Mouse (Mus musculus) spleen, adult 10 weeks (tissue): ENCODE data around the gene Olfr714. TPM values are rescaled to one million over a fixed set of nuclear protein-coding genes. Genes with fewer than 3 reads are reported as not detected.

Experiments used
- polyA plus RNA-seq: library from polyadenylated mRNA; stranded (reverse); fragments of 350-450 nt; fragmentation: Illumina TruSeq; extraction: RNeasy Lipid Tissue Mini Kit (QIAGEN cat#74804); gene quantifications from one replicate; pipeline ENCODE4 v1.2.3, GENCODE M21; 2015; ENCODE audit warnings: low replicate concordance; ENCODE audit not compliant: insufficient read depth

Gene Olfr714
- not detected for polyA plus RNA-seq

GRCm38 (mm10) chr7:107070681-107071080 is at the start of gene Olfr714:
Gene Olfr714, plus strand, starts transcription at chr7:107070981.

GRCm38 (mm10) chr7:107030874-107031273 is 39.9 kb upstream of the Olfr714 start, which contains the start of gene Olfr713:
Gene Olfr713, plus strand, starts transcription at chr7:107031174.

GRCm38 (mm10) chr7:107092920-107093319 is 22.1 kb downstream of the Olfr714 start, which contains the start of gene Olfr17:
Gene Olfr17, plus strand, starts transcription at chr7:107093220.

GRCm38 (mm10) chr7:107110269-107110668 is 39.5 kb downstream of the Olfr714 start, which contains the start of gene Olfr715b:
Gene Olfr715b, minus strand, starts transcription at chr7:107110369.

Other genes with a start within 250 kb of the Olfr714 start
- not detected for gene Olfr702, start 237.1 kb upstream of the Olfr714 start, polyA plus RNA-seq
- gene Olfr703, start 227.6 kb upstream of the Olfr714 start, polyA plus RNA-seq, result not detected
- gene Olfr704, start 207.8 kb upstream of the Olfr714 start, polyA plus RNA-seq, result not detected
- gene Olfr705, start 194.1 kb upstream of the Olfr714 start, polyA plus RNA-seq, result not detected
- gene Olfr706, start 182.8 kb upstream of the Olfr714 start, polyA plus RNA-seq, result not detected
- not detected for gene Olfr707, start 169.7 kb upstream of the Olfr714 start, polyA plus RNA-seq
- not detected for gene Olfr1532-ps1, start 163.0 kb upstream of the Olfr714 start, polyA plus RNA-seq
- gene Olfr709-ps1, start 138.8 kb upstream of the Olfr714 start, polyA plus RNA-seq, result not detected
- gene Olfr710, start 122.7 kb upstream of the Olfr714 start, polyA plus RNA-seq, result not detected
- gene Olfr6, start 107.0 kb upstream of the Olfr714 start, polyA plus RNA-seq, result not detected
- not detected for gene Olfr711, start 95.5 kb upstream of the Olfr714 start, polyA plus RNA-seq
- gene Olfr2, start 64.9 kb upstream of the Olfr714 start, polyA plus RNA-seq, result not detected
- not detected for gene Olfr713, start 39.8 kb upstream of the Olfr714 start, polyA plus RNA-seq
- not detected for gene Olfr17, start 22.2 kb downstream of the Olfr714 start, polyA plus RNA-seq
- not detected for gene Olfr715b, start 39.4 kb downstream of the Olfr714 start, polyA plus RNA-seq
- gene Olfr715, start 60.1 kb downstream of the Olfr714 start, polyA plus RNA-seq, result not detected
- gene Olfr716, start 67.3 kb downstream of the Olfr714 start, polyA plus RNA-seq, result not detected
- not detected for gene Nlrp14, start 96.0 kb downstream of the Olfr714 start, polyA plus RNA-seq
- not detected for gene Rbmxl2, start 138.5 kb downstream of the Olfr714 start, polyA plus RNA-seq